Comparison of ENCODE assay signal across 8 mouse cellular contexts in genomic region chr8:106935324-106935869, GRCm38 (mm10). TPM values are rescaled to one million over a fixed set of nuclear protein-coding genes. Genes with fewer than 3 reads are reported as not detected.
DNase-seq lines count a peak whose midpoint lies in the region; ATAC-seq lines count a peak whose summit lies in the region.

Gene Sntb2 (plus strand): TSS chr8:106935750.

- DNase-seq in WW6 (ENCODE audit: low read depth, low spot score) = peak; percentile 95
- peak; percentile 91 to 93 for DNase-seq in cerebellum, postnatal 36 days
- peak; percentile 94 for DNase-seq in gastrocnemius, postnatal 10 days
- peak; percentile 71 to 94 for DNase-seq in left cerebral cortex, postnatal 10 days (ENCODE audit: extremely low spot score in 1 of 2, low spot score in 2 of 2)
- DNase-seq in right cerebral cortex, postnatal 25 days = peak; percentile 88
- DNase-seq in urinary bladder, postnatal 4 days (ENCODE audit: low spot score in 2 of 2) = peak; percentile 90 to 94

- intact Hi-C loops in left cerebral cortex, postnatal 10 days (cut with DNase I) = loop anchor here (5.0 kb wide), 2 partner anchors 47 to 67 kb away; no protein-coding TSS in a partner anchor

- peak; percentile 79 for ATAC-seq in inflammation-experienced regulatory T-cells, adult 6 months
- ATAC-seq in megakaryocyte-erythroid progenitor cell, adult 5-6 weeks (replicated peaks; ENCODE audit: low FRiP score, low TSS enrichment, poor library complexity, severe bottlenecking) = peak; percentile 66

RNA-seq across cellular contexts. Expression of gene Sntb2, which starts in this region (rescaled TPM):
- total RNA-seq in gastrocnemius, postnatal 10 days (2021) = 10 to 100 TPM; 18.5 to 22.0 TPM
- 1 to 10 TPM; 3.3 to 6.0 (median 4.8) TPM for polyA plus RNA-seq in inflammation-experienced regulatory T-cells, adult 6 months (2017; shearing (Covaris generic))
- total RNA-seq in left cerebral cortex, postnatal 10 days (2021) = 1 to 10 TPM; 6.7 to 7.1 TPM
- total RNA-seq in megakaryocyte-erythroid progenitor cell, adult 5-6 weeks (2014; fragmentation: Nextera tagmentation) = 0.26 and 0.49 TPM in 2 replicates
- total RNA-seq in megakaryocyte-erythroid progenitor cell, adult 5-6 weeks (2017) = 0.34 and 0.52 TPM in 2 replicates

Comparison
In these comparisons a context has a peak if more than half of its experiments do, and no peak if none do; other contexts are left out.
1. Peak in every context shown above with its lines: DNase-seq and ATAC-seq.
2. RNA of gene Sntb2 (total RNA-seq): 18.5 to 22.0 TPM in gastrocnemius, postnatal 10 days and 6.7 to 7.1 TPM in left cerebral cortex, postnatal 10 days; 0.26 to 0.52 TPM in megakaryocyte-erythroid progenitor cell, adult 5-6 weeks; every median in the first group is over 4 times any median in the second.
3. Peak in ATAC-seq in megakaryocyte-erythroid progenitor cell, adult 5-6 weeks; RNA of the gene not detected or under 1 TPM.